Comparison of ENCODE assay signal across 27 mouse cellular contexts in genomic region chr16:59871792-59872191, GRCm38 (mm10).
DNase-seq lines count a peak whose midpoint lies in the region; ATAC-seq and TF ChIP-seq lines count a peak whose summit lies in the region.
"Had no signal": no experiment of that assay in that cellular context is flagged by ENCODE, and none has a peak within 500 bp of the region (broad histone marks: within the 10 kb centered on the region; RNA-seq: fewer than 3 reads in every experiment).

No protein-coding gene starts in this region.

- H3K4me3 ChIP-seq in hindbrain, postnatal 0 days (ENCODE audit: low read length), result no peak overlapping the region
- H3K4me3 ChIP-seq in hindbrain, embryonic 14.5 days (replicated peaks; ENCODE audit: low read length), result no peak overlapping the region
- H3K4me3 ChIP-seq: forebrain, embryonic 10.5 days; hindbrain, embryonic 15.5 days; layer of hippocampus, adult 2 months; limb, embryonic 13.5 days; lung, embryonic 15.5 days; megakaryocyte, embryonic 14.5 days; midbrain, embryonic 13.5 days; neural tube, embryonic 12.5 days had no signal

- no peak for TF ChIP-seq CTCF in hindbrain, postnatal 0 days (IDR thresholded peaks at IDR 0.05; ENCODE audit: low read depth)
- no peak for TF ChIP-seq CTCF in brain, embryonic 14.5 days (IDR thresholded peaks at IDR 0.05; ENCODE audit: borderline replicate concordance, extremely low read depth, insufficient read depth, insufficient read length)

- DNase-seq in cerebellum, adult 11-12 months, result peak; percentile 5
- no peak for DNase-seq in cerebellum, adult 9-10 months
- peak; percentile 60 for DNase-seq in hindbrain, postnatal 0 days (ENCODE audit: low spot score)
- DNase-seq in hindbrain, embryonic 14.5 days (ENCODE audit: low spot score), result no peak
- DNase-seq in brain, embryonic 14.5 days (ENCODE audit: low read depth), result peak; percentile 42
- peak; percentile 47 to 71 for DNase-seq in cerebellum, postnatal 25 days
- DNase-seq in frontal cortex, postnatal 14 days (ENCODE audit: low spot score in 2 of 2), result no peak
- no peak for DNase-seq in layer of hippocampus, postnatal 36 days
- DNase-seq: adrenal gland, postnatal 25 days; gastrocnemius, postnatal 14 days; heart, adult 18-20 months; heart, postnatal 36 days; kidney, adult 9 months; kidney, postnatal 14 days; lung, postnatal 36 days; right cerebral cortex, postnatal 14 days; thymus, postnatal 25 days had no signal

- no peak overlapping the region for H3K27ac ChIP-seq in hindbrain, postnatal 0 days
- H3K27ac ChIP-seq in hindbrain, embryonic 14.5 days, result no peak overlapping the region
- H3K27ac ChIP-seq: forebrain, embryonic 10.5 days; hindbrain, embryonic 15.5 days; layer of hippocampus, adult 2 months; limb, embryonic 13.5 days; liver, embryonic 14.5 days; lung, embryonic 15.5 days; midbrain, embryonic 13.5 days; neural tube, embryonic 12.5 days had no signal

- H3K4me2 ChIP-seq in hindbrain, postnatal 0 days (ENCODE audit: low read depth, low read length), result no peak overlapping the region
- H3K4me2 ChIP-seq in hindbrain, embryonic 14.5 days (replicated peaks), result no peak overlapping the region
- H3K4me2 ChIP-seq: hindbrain, embryonic 15.5 days; limb, embryonic 13.5 days; lung, embryonic 15.5 days; midbrain, embryonic 13.5 days; neural tube, embryonic 12.5 days had no signal

- WGBS in hindbrain, postnatal 0 days, result 69% methylated on average over 3 of the region's 3 CpGs
- WGBS in hindbrain, embryonic 14.5 days, result 87% methylated on average over 3 of the region's 3 CpGs

- H3K27me3 ChIP-seq in hindbrain, postnatal 0 days (ENCODE audit: insufficient read depth, low read length), result no peaks in the 10 kb centered on the region
- H3K27me3 ChIP-seq in hindbrain, embryonic 14.5 days (ENCODE audit: control insufficient read depth, insufficient read depth, low read length), result no peaks in the 10 kb centered on the region
- H3K27me3 ChIP-seq: hindbrain, embryonic 15.5 days; limb, embryonic 13.5 days; lung, embryonic 15.5 days; megakaryocyte, embryonic 14.5 days; midbrain, embryonic 13.5 days; neural tube, embryonic 12.5 days had no signal

- no peaks in the 10 kb centered on the region for H3K36me3 ChIP-seq in hindbrain, postnatal 0 days (ENCODE audit: insufficient read depth, low read length)
- no peaks in the 10 kb centered on the region for H3K36me3 ChIP-seq in hindbrain, embryonic 14.5 days (replicated peaks; ENCODE audit: control insufficient read depth, insufficient read depth)
- H3K36me3 ChIP-seq: forebrain, embryonic 10.5 days; hindbrain, embryonic 15.5 days; limb, embryonic 13.5 days; lung, embryonic 15.5 days; midbrain, embryonic 13.5 days; neural tube, embryonic 12.5 days had no signal

- ATAC-seq in hindbrain, postnatal 0 days, result no peak
- no peak for ATAC-seq in hindbrain, embryonic 14.5 days (ENCODE audit: low FRiP score)
- ATAC-seq: intestine, embryonic 16.5 days; midbrain, embryonic 13.5 days had no signal

- H3K9me3 ChIP-seq in hindbrain, postnatal 0 days (ENCODE audit: low read length), result no peaks in the 10 kb centered on the region
- no peaks in the 10 kb centered on the region for H3K9me3 ChIP-seq in hindbrain, embryonic 14.5 days (ENCODE audit: control insufficient read depth, low read length)
- H3K9me3 ChIP-seq: forebrain, embryonic 10.5 days; hindbrain, embryonic 15.5 days; limb, embryonic 13.5 days; lung, embryonic 15.5 days; midbrain, embryonic 13.5 days; neural tube, embryonic 12.5 days had no signal

- H3K4me1 ChIP-seq in hindbrain, postnatal 0 days (ENCODE audit: insufficient read depth, low read length), result no peaks in the 10 kb centered on the region
- no peaks in the 10 kb centered on the region for H3K4me1 ChIP-seq in hindbrain, embryonic 14.5 days (replicated peaks; ENCODE audit: control insufficient read depth, insufficient read depth, low read length)
- H3K4me1 ChIP-seq: forebrain, embryonic 10.5 days; hindbrain, embryonic 15.5 days; limb, embryonic 13.5 days; lung, embryonic 15.5 days; megakaryocyte, embryonic 14.5 days; midbrain, embryonic 13.5 days; neural tube, embryonic 12.5 days had no signal

- TF ChIP-seq POLR2A in brain, embryonic 14.5 days (IDR thresholded peaks at IDR 0.05; ENCODE audit: borderline replicate concordance, extremely low read depth, insufficient read depth, insufficient read length, poor library complexity, severe bottlenecking), result no peak

- H3K9ac ChIP-seq in hindbrain, postnatal 0 days (replicated peaks; ENCODE audit: low read length), result no peak overlapping the region
- H3K9ac ChIP-seq in hindbrain, embryonic 14.5 days, result no peak overlapping the region
- H3K9ac ChIP-seq: hindbrain, embryonic 15.5 days; limb, embryonic 13.5 days; liver, embryonic 14.5 days; lung, embryonic 15.5 days; midbrain, embryonic 13.5 days; neural tube, embryonic 12.5 days had no signal

Comparison
In these comparisons a context has a peak if more than half of its experiments do, and no peak if none do; other contexts are left out.
1. DNase-seq: peak in cerebellum, adult 11-12 months (single experiment), hindbrain, postnatal 0 days (single experiment), brain, embryonic 14.5 days (single experiment) and cerebellum, postnatal 25 days (2 of 2); none in cerebellum, adult 9-10 months (single experiment), hindbrain, embryonic 14.5 days (single experiment), frontal cortex, postnatal 14 days (0 of 2) and layer of hippocampus, postnatal 36 days (0 of 2).